Mouse (Mus musculus) CH12.LX (cell line): ENCODE measurements around the gene Il17f. TPM values are rescaled to one million over a fixed set of nuclear protein-coding genes. Genes with fewer than 3 reads are reported as not detected.

Experiments
- DNase-seq: peaks from one replicate; pipeline ENCODE4 v3.0.0-alpha.2; 2013; ENCODE audit errors: extremely low read depth
- H3K27ac ChIP-seq: 2 replicates; pipeline ENCODE4 v1.5.1; 2012; ENCODE audit warnings: low read depth, mild to moderate bottlenecking, control low read depth, moderate library complexity; ENCODE audit not compliant: insufficient read depth
- H3K27me3 ChIP-seq: replicated peaks from 2 replicates; pipeline ENCODE3; 2012; ENCODE audit warnings: inconsistent platforms
- H3K36me3 ChIP-seq, 2 experiments: replicated peaks in 1 of 2; 2 replicates each; pipeline versions ENCODE3 to v1.6.1; 2012; ENCODE audit warnings: inconsistent platforms in 1 of 2, low read length in 1 of 2, mild to moderate bottlenecking in 1 of 2, mixed read lengths in 1 of 2, moderate library complexity in 1 of 2; ENCODE audit not compliant: control insufficient read depth in 1 of 2, insufficient read depth in 1 of 2
- H3K4me1 ChIP-seq, 2 experiments: 2 replicates each; pipeline ENCODE4 v1.6.1; 2012; ENCODE audit warnings: inconsistent platforms in 1 of 2, moderate library complexity in 1 of 2; ENCODE audit not compliant: insufficient read depth in 2 of 2, control insufficient read depth in 1 of 2
- H3K4me2 ChIP-seq: 2 replicates; pipeline ENCODE4 v1.6.1; 2012; ENCODE audit warnings: low read depth, mild to moderate bottlenecking, control low read depth; ENCODE audit not compliant: poor library complexity, insufficient read depth, severe bottlenecking
- H3K4me3 ChIP-seq, 3 experiments: fragments of 150-350 bp in 1 of 3; sonication (generic) in 1 of 3; replicated peaks in 1 of 3; 2 replicates each; pipeline versions ENCODE3 to v1.5.1; 2011 to 2012; ENCODE audit warnings: low read depth in 2 of 3, low read length in 2 of 3, mild to moderate bottlenecking in 2 of 3, moderate library complexity in 2 of 3, control low read depth in 1 of 3, improper control_type of control experiment in 1 of 3, inconsistent platforms in 1 of 3, mixed read lengths in 1 of 3; ENCODE audit not compliant: poor library complexity in 1 of 3
- H3K79me2 ChIP-seq: replicated peaks from 2 replicates; pipeline ENCODE4 v1.6.1; 2012; ENCODE audit warnings: mild to moderate bottlenecking, moderate library complexity; ENCODE audit not compliant: control insufficient read depth, poor library complexity, insufficient read depth, severe bottlenecking; ENCODE audit errors: extremely low read depth
- H3K9ac ChIP-seq: 2 replicates; pipeline ENCODE4 v1.6.1; 2012; ENCODE audit warnings: low read depth, mild to moderate bottlenecking, control low read depth, moderate library complexity; ENCODE audit not compliant: insufficient read depth
- H3K9me3 ChIP-seq: replicated peaks from 2 replicates; pipeline ENCODE3; 2012; ENCODE audit warnings: low read length, inconsistent platforms, mixed read lengths
- ELF1 ChIP-seq: IDR thresholded peaks from 2 replicates; pipeline ENCODE4 v1.6.1; 2014; ENCODE audit warnings: low read depth, mild to moderate bottlenecking, inconsistent platforms, low read length, improper control_type of control experiment
- IRF4 ChIP-seq: IDR thresholded peaks from 2 replicates; pipeline ENCODE4 v1.6.1; 2014; ENCODE audit warnings: low read depth, mild to moderate bottlenecking, inconsistent platforms, low read length, improper control_type of control experiment
- JUN ChIP-seq: IDR thresholded peaks from 2 replicates; pipeline ENCODE4 v1.6.1; 2011; ENCODE audit warnings: low read depth, mild to moderate bottlenecking, low read length, improper control_type of control experiment, moderate library complexity; ENCODE audit not compliant: insufficient read depth
- JUND ChIP-seq: conservative IDR thresholded peaks from 2 replicates; pipeline ENCODE4 v1.6.1; 2011; ENCODE audit warnings: low read depth, low read length, improper control_type of control experiment
- MAX ChIP-seq: IDR thresholded peaks from 2 replicates; pipeline ENCODE4 v1.6.1; 2011; ENCODE audit warnings: low read length, improper control_type of control experiment
- MAZ ChIP-seq: IDR thresholded peaks from 2 replicates; pipeline ENCODE4 v1.6.1; 2012; ENCODE audit warnings: low read depth, mild to moderate bottlenecking, inconsistent platforms, low read length, improper control_type of control experiment, moderate library complexity
- NELFE ChIP-seq: IDR thresholded peaks from 2 replicates; pipeline ENCODE4 v1.6.1; 2011; ENCODE audit warnings: low read depth, low read length, improper control_type of control experiment
- POLR2A ChIP-seq: IDR thresholded peaks from 2 replicates; pipeline ENCODE4 v1.6.1; 2011; ENCODE audit warnings: low read depth, mild to moderate bottlenecking, improper control_type of control experiment, low read length
- RCOR1 ChIP-seq: conservative IDR thresholded peaks from 2 replicates; pipeline ENCODE4 v1.6.1; 2012; ENCODE audit warnings: low read depth, mild to moderate bottlenecking, inconsistent platforms, low read length, improper control_type of control experiment
- SMC3 ChIP-seq: IDR thresholded peaks from 2 replicates; pipeline ENCODE4 v1.6.1; 2011; ENCODE audit warnings: low read depth, low read length, improper control_type of control experiment
- USF1 ChIP-seq: IDR thresholded peaks from 2 replicates; pipeline ENCODE4 v1.6.1; 2014; ENCODE audit warnings: low read depth, mild to moderate bottlenecking, inconsistent platforms, low read length, improper control_type of control experiment
- ZC3H11A ChIP-seq: IDR thresholded peaks from 2 replicates; pipeline ENCODE4 v1.6.1; 2012; ENCODE audit warnings: low read depth, mild to moderate bottlenecking, inconsistent platforms, low read length, improper control_type of control experiment
- ZKSCAN1 ChIP-seq: IDR thresholded peaks from 2 replicates; pipeline ENCODE4 v1.6.1; 2012; ENCODE audit warnings: low read depth, inconsistent platforms, low read length, improper control_type of control experiment, borderline replicate concordance
- dilution Hi-C: fragments of 300-500 bp; cut with MboI; formaldehyde crosslinking; loops from 2 replicates; pipeline ENCODE4 v1.14.3; 2020; ENCODE audit warnings: low sequenced_read_pairs; ENCODE audit not compliant: extremely low pct_unique_long_range_greater_than_20kb, extremely low pct_ligation_motif_present
- in situ Hi-C: fragments of 300-500 bp; cut with MboI; formaldehyde crosslinking; loops from 3 replicates; pipeline ENCODE4 v1.14.3; 2019; ENCODE audit warnings: low sequenced_read_pairs, low pct_ligation_motif_present, low pct_unique_long_range_greater_than_20kb, mixed read lengths
- polyA plus RNA-seq: library from polyadenylated mRNA; unstranded; fragments of >175 nt; gene quantifications from 2 replicates; pipeline ENCODE4 v1.2.1, GENCODE M21; 2012; ENCODE audit warnings: low read depth; ENCODE audit not compliant: insufficient read length
- total RNA-seq, 2 experiments: library from RNA; depleted of rRNA; stranded (reverse); fragments of 300-350 nt in 1 of 2; fragments of >200 nt in 1 of 2; gene quantifications; 2 replicates each; pipeline ENCODE4 v1.2.3; 2012 to 2014

Gene Il17f
- total and polyA plus RNA-seq, 3 experiments: 0.25 to 0.74 (median 0.63) TPM

DNA sequence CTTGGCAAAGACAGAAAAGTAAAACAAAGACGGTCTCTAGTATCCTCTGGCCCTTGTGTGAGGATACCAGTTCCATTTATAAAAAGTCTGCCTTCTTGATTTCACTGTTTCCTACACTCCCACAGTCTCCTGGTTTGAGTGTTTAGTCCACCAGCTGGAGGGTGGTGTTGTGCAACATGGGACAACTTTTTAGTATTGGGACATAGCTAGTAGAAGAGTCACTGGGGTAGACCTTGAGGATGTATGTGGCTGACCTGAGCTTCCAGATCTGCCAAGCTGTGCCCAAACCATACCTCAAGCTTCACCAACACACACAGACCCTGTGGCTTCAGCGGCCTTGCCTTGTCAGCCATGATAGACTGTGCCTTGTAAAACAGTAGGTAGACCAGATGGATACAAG, 37.6 kb upstream of the Il17f start:
- H3K9ac ChIP-seq: no peak overlapping the region
- no peak for TF ChIP-seq MAZ
- no peak for TF ChIP-seq ELF1
- H3K9me3 ChIP-seq: no peaks in the 10 kb centered on the region
- H3K4me2 ChIP-seq: no peak overlapping the region
- no peak overlapping the region for H3K4me3 ChIP-seq
- no peak for DNase-seq
- no peaks in the 10 kb centered on the region for H3K4me1 ChIP-seq
- H3K27me3 ChIP-seq: no peaks in the 10 kb centered on the region
- no peaks in the 10 kb centered on the region for H3K79me2 ChIP-seq
- no peaks in the 10 kb centered on the region for H3K36me3 ChIP-seq
- H3K27ac ChIP-seq: no peak overlapping the region
- dilution Hi-C loops (no loop called here), in situ Hi-C loops (no loop called here)

- Histone ChIP-seq H3K4me1 (peaks cover 0 to 6% of the 10 kb centered on the region in 2 experiments; a peak in 1 of 4 replicates), H3K4me2 (no peak overlapping the region), H3K27me3 (no peaks in the 10 kb centered on the region), H3K9me3 (no peaks in the 10 kb centered on the region), H3K36me3 (no peaks in the 10 kb centered on the region), H3K79me2 (no peaks in the 10 kb centered on the region), H3K9ac (no peak overlapping the region), H3K4me3 (no peak overlapping the region), H3K27ac (no peak overlapping the region)
- DNase-seq: no peak
- in situ Hi-C loops (no loop called here), dilution Hi-C loops (no loop called here)
- TF ChIP-seq JUN: no peak
- no peak for TF ChIP-seq IRF4
- TF ChIP-seq JUND: no peak
- TF ChIP-seq USF1: no peak
Measured at GRCm38 (mm10) chr1:20825036-20825435, 34.6 kb upstream of the Il17f start.

- H3K4me1 ChIP-seq: peaks cover 0 to 6% of the 10 kb centered on the region in 2 experiments; a peak in 1 of 4 replicates
- dilution Hi-C loops: no loop called here
- in situ Hi-C loops: no loop called here
- no peaks in the 10 kb centered on the region for H3K27me3 ChIP-seq
- H3K9me3 ChIP-seq: no peaks in the 10 kb centered on the region
- DNase-seq: no peak
- peaks cover 9% of the 10 kb centered on the region for H3K79me2 ChIP-seq
- no peak overlapping the region for H3K4me3 ChIP-seq
- no peak overlapping the region for H3K27ac ChIP-seq
- TF ChIP-seq ZC3H11A (no peak), POLR2A (no peak), SMC3 (no peak), RCOR1 (no peak), MAX (no peak), NELFE (no peak), ZKSCAN1 (no peak)
- H3K36me3 ChIP-seq: no peaks in the 10 kb centered on the region
- no peak overlapping the region for H3K9ac ChIP-seq
- H3K4me2 ChIP-seq: no peak overlapping the region
Measured at GRCm38 (mm10) chr1:20823906-20824305, 33.5 kb upstream of the Il17f start.
